Mouse (Mus musculus) ovary, postnatal 36 days (tissue): ENCODE results near the gene Atg4b.
"Not testable (repeated sequence)": the region's sequence is repeated elsewhere in the genome, so short reads cannot be mapped to it uniquely, and the experiment has no call there.

ENCODE experiments used
- DNase-seq: peaks from one replicate; pipeline ENCODE4 v3.0.0; 2022; ENCODE audit warnings: low spot score, mixed read lengths

Gene Atg4b

GRCm38 (mm10) chr1:93817823-93818532 lies 66.7 kb downstream of the Atg4b start:
- DNase-seq: no peak

DNA sequence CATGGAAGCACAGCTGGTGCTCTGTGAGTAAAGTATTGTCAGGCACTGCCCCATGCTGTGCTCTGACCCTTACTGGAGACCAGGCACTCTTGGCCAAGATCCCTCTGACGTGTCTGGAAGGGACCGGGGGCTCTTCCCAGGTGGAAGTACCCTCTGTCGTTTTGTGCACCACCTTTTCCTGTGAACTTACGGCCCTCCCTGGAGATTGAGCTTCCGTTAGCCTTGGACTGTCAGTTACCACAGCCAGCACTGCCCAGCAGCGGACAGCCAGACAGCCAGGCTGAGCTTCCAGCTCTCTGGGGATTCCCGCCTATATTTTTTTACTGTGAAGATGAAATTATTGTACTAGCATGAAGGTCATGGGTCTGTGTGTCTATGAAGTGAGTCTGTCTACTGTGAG lies 67.4 kb downstream of the Atg4b start:
- no peak for DNase-seq

- DNase-seq: no peak
These were observed 72.6 kb downstream of the Atg4b start for GRCm38 (mm10) chr1:93823796-93824495.

DNA sequence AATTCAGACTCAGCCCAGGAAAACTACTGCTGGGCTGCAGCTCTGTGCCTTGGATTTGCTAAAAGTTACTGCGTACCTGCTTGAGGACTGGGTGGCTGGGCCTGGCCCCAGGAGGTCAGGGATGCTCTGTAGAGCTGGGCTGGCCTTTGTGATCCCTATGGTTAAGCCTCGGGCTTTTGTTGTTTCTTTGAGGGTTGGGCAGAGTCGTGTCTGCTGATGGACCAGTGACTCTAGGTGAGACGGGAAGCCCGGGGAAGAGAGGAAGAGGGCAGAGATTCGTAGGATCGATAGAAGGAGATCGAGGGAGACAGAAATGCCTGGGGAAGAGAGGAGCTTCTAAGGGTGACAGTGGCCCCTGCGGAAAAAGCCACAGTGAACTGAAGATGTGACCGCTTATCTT lies 73.3 kb downstream of the Atg4b start, which contains the start of gene D2hgdh:
D2hgdh (plus strand) TSS at position 301 of the 400 bp plus-strand sequence.
- no peak for DNase-seq

DNA sequence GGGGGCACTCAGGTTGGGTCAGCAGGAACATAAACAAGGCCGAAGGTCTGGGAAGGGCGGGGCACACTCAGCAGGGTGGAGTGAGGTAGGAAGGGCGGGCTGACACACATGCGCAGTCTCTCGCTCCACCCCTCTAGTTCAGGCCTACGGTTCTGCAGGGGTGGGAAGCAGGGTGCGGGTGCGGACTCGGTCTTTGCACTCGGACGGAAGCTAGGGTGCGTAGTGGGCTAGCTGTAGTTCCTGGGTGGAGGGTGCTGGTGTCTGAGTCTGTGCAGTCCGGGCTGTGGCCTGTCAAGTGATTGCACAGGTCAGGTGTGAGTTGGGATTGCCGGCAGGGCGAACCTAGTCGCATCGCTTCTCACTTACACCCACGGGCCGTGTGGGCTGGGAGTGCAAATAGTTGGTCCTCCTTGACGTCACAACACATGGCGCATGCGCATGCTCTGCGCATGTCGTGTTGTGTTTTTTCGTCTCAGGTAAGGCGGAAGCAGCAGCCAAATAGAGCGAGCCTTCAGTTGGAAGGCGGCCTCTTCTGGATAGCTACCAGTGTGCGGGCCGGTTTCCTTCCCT lies 73.9 kb downstream of the Atg4b start:
- DNase-seq: peak; percentile 91

- no peak for DNase-seq
These were observed 74.7 kb downstream of the Atg4b start for GRCm38 (mm10) chr1:93825771-93826539.

DNA sequence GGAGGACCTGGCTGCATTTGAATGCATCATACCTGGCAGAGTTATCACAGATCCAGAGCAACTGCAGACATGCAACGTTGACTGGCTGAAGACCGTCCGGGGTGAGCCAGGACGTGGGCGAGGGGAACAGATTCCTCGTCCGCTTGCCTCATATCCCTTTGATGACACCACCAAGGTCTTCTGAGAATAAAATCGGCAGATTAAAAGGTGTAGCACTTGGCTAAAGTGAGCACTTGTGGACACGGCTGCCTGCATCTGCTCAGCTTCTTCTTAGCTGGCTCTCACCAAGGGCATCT lies 75.2 kb downstream of the Atg4b start:
- DNase-seq: no peak

GRCm38 (mm10) chr1:93832754-93833360 lies 81.6 kb downstream of the Atg4b start:
- DNase-seq: not testable (repeated sequence)

DNA sequence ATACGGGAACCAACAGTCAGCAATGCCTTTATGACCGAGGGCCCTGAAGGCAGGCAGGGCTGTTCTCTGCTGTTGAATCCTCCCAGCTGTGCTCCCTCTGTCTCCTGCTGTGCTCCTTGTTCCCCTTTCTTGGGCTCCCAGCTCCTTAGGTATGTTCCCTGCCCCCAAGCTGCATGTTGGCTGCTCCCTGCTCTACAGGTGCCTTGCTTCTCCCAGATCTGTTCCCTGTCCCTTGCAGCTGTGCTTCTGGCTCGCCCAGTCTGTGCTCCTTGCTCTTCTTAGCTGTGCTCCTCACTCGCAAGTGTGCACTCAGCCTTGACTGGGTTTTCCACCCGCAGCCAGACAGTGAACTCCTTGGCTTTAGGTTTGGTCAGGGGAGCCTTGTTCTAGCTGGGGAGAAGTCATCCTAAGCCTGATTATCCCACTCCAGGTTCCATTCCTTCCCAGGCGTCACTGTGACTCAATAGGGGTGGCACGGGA lies 83.4 kb downstream of the Atg4b start:
- DNase-seq: no peak

DNA sequence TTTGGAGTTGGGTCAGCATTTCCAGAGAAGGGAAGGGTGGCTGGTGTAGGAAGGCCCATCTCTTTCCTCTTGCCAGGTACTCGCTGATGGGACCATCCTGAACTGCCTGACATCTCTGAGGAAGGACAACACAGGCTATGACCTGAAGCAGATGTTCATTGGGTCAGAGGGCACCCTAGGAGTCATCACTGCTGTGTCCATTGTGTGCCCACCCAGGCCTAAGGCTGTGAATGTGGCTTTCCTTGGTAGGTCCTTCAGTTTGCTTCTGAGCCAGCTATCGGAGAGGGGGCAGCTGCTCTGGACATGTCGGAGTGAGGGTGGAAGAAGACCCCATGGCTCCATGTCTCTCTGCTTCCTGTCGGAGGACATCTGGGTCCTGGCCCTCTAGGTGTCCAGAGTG lies 83.9 kb downstream of the Atg4b start:
- DNase-seq: no peak

DNA sequence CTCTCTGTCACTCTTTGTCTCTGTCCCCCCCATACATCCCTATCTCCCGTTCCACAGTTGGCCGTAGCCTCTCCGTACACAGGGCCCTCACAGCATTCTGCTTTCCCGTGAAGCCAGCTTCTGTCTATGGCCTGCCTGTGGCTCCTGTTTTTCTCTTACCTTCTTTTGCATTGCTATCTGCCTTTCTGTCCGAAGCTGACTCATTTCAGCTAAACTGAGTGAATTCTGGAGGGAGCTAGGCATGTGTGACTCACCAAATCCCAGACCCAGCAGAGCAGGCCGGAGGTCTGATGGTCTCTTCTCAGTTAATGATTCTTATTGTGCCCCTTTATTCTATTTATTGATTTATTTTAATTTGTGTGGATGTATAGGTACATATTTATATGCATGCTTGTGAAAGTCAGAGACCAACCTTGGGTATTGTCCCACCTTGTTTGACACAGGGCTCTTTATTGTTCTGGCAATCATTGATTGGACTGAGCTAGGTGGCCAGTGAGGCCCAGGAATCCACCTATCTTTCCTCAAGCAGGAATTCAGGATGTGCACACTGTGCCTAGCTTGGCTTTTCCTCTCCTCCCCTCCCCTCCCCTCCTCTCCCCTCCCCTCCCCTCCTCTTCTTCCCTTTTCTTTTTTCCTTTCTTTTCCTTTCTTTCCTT lies 84.7 kb downstream of the Atg4b start:
- no peak for DNase-seq

DNA sequence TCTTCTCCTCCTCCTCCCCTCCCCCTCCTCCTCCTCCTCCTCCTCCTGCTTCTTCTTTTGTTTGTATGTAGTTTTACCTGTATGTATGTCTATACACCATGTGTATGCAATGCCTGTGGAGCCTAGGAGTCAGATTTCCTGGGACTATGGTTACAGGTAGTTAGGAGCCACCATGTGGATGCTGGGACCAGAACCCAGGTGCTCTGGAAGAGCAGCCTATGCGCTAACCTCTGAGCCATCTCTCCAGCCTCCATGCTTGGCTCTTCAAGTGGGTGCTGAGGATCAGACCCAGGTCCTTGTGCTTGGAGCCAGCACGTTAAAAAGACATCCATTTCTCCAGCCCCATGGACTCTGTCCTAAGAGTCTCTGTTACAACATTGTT lies 85.2 kb downstream of the Atg4b start:
- no peak for DNase-seq

GRCm38 (mm10) chr1:93837335-93837734 lies 86.0 kb downstream of the Atg4b start:
- DNase-seq: no peak

- not testable (repeated sequence) for DNase-seq
These were observed 87.3 kb downstream of the Atg4b start for GRCm38 (mm10) chr1:93838569-93838968.
